Mouse (Mus musculus) ES-E14 (cell line): ENCODE measurements around the gene Morc4.

Experiments used
- CHD2 ChIP-seq: IDR thresholded peaks from 2 replicates; pipeline ENCODE4 v1.6.1; 2014; ENCODE audit warnings: mild to moderate bottlenecking, low read depth, low read length, inconsistent platforms
- MAFK ChIP-seq: IDR thresholded peaks from 2 replicates; pipeline ENCODE4 v1.6.1; 2014; ENCODE audit warnings: mild to moderate bottlenecking, low read depth, low read length, inconsistent platforms; ENCODE audit not compliant: insufficient read depth
- ZC3H11A ChIP-seq: IDR thresholded peaks from 2 replicates; pipeline ENCODE4 v1.6.1; 2012; ENCODE audit warnings: low read depth, mild to moderate bottlenecking, inconsistent platforms, low read length, borderline replicate concordance

DNA sequence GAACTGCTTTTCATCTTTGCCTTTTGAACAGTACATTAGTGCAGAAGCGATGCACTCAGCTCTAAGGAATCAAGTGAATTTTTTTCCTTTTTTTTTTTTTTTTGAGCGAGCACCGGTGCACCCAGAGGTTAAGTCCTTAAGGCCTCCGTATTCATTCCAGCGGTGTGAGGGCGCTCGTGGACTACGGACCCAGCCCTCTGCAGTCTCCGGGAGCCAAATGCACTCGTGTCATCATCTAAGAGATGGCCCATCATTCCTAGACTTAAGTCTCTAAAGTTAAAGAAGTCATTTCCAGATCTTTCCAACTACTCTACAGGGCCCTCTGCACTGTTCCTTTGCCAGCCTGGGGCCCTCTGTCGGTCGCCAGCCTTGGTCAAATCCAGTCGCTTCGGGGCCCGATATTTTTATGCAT is 1.2 kb downstream of the Morc4 start:
- TF ChIP-seq CHD2 (no peak), ZC3H11A (no peak), MAFK (no peak)
